Mouse (Mus musculus) layer of hippocampus, adult 11-12 months (tissue): ENCODE data around the gene Arid1a.
"Not testable (repeated sequence)": the region's sequence is repeated elsewhere in the genome, so short reads cannot be mapped to it uniquely, and the experiment has no call there.

Experiments
- DNase-seq: peaks from one replicate; pipeline ENCODE4 v3.0.0; 2022; ENCODE audit warnings: low spot score

Arid1a gene

DNA sequence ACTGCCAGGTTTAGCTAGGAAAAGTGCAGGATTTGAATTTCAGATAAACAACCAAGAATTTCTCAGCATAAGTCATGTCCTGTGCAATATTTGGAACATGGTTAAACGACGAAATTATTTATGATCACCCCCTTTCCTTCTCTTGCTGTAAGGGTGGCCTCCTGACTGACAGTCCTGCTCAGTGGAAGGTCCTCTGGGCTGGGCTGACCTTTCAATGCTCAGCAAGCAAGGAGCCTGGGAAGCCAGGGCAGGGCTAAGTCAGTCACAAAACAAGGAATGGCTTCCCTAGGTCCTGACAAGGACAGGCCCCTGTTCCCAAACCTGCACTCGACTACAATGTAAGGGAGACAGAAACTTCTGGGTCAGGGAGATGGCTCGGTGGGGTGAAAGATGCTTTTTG, 104.6 kb downstream of the Arid1a start:
- DNase-seq, result no peak

DNA sequence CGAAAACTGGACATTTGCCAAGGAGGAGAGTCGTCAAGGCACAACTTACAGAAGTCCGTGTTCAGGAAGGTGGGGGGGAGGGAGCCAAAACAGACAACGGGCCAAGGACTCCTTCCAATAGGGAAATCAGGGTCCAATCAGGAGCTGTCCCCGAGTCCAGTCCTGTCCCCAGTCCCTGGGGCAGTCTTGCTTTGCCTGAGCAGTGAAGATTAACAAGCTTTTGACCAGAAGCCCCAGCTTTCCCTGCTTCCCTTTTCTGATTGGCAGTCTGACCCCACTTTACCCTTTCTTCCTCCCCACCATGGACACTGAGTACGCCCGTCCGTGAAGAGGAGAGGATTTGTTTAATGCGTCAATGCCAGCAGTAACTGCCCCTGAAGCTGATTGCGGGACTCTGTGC, 105.1 kb downstream of the Arid1a start:
- DNase-seq, result no peak

DNA sequence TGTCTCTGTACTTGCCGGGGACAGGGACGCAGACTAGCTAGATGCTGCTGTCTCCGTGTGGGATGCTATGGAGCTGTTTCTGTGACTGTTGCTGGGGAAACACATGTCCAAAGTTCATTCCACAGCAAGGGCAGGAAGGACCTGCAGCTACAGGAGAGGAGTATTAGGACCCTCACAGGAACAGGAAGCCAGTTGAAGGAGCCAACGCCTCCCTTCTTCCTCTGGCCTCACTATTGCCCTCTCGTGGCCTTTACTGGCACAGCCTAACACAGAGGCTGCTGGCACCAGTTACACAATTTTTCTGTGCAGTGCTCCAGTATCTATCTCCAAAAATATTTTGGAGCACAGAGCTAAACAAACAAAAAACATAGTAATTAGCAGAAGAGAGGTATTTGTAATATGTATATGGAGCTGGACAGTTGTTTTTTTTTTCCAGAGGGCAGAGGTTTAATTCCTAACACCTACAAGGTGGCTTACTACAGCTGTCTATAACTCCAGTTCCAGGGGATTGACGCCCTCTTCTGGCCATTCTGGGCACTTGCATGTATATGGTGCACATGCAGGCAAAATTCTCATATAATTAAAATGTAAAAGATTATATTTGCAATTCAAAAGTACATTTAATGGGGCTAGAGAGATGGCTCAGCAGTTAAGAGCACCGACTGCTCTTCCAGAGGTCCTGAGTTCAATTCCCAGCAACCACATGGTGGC, 106.4 kb downstream of the Arid1a start, which contains the start of gene Zdhhc18:
TSS of gene Zdhhc18 (minus strand) at position 166 of the 711 bp plus-strand sequence.
- DNase-seq, result peak; percentile 84

DNA sequence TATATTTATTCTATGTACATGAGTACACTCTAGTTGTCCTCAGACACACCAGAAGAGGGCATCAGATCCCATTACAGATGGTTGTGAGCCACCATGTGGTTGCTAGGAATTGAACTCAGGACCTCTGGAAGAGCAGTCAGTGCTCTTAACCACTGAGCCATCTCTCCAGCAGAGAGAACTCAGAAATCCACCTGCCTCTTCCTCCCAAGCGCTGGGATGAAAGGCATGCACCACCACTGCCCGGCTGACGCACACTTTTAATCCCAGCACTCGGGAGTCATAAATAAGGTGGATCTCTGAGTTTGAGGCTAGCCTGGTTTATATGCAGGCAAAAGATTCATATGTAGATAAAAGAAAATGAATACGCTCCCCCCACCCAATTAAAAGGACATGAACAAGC, 107.1 kb downstream of the Arid1a start:
- not testable (repeated sequence) for DNase-seq

DNA sequence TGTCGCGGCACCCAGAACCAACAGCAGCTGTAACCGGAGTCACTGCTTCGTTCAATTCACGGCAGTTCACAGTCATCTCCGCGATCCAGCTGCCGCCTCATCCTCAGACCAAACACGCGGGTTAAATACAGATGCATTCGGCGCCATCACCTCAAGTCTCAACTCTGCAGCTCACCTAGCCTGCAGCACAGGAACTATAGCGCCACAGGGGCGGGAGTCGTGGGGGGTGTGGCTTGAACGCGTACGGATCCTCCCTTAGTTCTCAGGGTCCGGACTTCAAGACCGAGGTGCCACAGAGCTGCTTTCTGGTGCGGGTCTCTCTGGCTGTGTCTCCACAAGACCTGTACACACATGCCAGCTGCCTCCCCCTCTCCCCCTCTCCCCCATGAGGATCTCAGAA, 110.9 kb downstream of the Arid1a start:
- no peak for DNase-seq

DNA sequence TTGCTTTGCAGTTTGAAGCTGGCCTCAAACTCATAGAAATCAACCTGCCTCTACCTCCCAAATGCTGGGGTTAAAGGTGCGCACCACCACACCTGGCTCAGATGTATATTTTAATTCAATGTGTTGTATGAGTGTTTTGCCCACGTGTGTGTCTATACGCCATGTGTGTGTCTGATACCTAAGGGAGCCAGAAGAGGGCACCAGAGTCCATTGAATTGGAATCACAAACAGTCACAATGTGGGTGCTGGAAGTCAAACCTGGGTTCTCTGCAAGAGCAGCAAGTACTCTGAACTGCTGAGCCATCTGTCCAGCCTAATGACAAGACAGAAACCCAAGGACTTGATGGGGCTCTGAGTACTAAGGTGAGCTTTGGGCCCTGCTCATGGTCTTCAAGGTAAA, 111.4 kb downstream of the Arid1a start:
- DNase-seq, result no peak

DNA sequence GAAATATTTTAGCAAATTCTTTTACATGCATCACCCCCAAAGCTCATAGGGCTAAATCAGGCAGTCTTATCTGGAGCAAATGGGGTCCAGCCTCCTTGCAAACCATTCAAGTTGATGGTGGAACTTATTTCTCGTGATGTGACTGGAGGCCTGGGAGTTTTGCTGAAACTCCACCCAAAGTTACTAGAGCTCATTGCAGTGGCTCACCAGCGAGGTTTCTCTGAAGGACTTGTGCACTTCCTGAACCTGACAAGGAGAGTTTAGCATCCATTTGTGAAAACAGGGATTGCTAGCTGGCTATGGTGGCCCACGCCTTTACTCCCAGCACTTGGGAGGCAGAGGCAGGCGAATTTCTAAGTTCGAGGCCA, 122.5 kb downstream of the Arid1a start:
- DNase-seq, result no peak

DNA sequence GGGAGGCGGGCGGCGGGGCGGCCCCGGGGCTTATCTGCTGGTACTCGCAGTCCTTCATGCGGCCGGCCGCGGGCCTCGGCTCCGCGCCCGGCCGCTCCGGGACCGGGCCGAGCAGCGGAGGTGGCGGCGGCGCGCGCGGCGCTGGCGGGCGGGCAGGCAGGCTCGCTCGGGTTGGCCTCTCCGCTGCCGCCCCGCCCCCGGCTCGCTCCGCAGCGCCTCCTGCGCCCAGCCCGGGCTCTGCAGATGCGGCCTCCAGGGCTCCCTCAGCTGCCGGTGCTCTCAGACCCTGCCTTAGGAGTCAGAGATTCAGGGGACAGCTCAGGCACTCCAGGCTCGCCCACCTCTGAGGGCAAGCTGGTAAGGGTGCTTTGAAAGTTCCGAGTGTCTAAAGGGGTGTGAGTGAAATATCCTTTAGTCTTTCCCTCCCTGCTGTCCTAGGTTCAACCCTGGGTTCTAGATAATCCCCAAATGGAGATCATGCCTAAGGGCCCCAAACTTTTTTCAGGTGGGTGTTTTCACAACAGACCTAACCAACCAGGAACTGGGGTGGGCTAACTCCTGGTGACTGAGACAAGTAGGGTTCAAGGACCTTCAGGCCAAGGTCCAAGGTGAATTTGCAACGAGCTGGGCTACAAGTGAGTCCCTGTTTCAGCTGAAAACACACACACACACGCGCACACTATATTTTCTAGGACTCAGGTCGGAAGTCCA, 123.1 kb downstream of the Arid1a start:
- DNase-seq, result peak; percentile 89

DNA sequence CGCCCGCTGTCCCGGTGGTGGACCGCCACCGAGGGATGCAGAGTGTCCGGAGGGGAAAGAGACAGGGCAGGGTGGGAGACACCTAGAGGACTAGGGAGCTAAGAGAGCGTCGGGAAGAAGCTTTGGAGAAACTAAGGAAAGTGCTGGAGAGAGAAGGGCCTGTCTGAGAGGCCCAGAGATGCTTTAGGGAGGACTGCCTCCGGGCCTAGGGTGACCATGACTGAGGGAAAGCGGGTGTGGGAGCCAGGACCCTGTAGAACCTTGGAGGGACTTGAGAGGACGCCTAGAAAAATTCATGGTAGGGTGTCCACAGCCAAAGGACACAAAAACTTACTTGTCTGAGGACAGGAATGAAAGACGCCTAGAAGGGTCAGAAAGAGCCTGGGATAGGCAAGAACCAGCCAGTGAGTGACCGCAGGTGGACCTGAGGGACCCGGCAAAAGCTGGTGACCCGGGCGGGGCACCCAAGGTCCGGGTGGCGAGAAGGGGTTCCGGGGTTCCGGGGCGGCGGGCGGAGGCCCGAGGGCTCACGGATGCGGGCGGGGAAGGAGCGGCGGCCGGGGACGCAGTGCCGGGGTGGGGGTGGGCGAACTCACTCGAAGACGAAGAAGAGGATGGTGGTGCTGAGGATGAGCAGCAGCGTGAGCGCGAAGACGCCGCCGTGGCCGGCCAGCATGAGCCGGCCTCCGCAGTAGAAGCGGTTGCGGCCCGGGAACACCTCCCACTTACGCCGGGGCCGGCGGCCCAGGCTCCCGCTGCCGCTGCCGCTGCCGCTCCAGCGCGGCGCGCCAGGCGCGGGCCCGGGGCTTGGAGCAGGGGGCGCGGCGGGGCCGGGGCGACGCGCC, 123.9 kb downstream of the Arid1a start:
- DNase-seq, result no peak

DNA sequence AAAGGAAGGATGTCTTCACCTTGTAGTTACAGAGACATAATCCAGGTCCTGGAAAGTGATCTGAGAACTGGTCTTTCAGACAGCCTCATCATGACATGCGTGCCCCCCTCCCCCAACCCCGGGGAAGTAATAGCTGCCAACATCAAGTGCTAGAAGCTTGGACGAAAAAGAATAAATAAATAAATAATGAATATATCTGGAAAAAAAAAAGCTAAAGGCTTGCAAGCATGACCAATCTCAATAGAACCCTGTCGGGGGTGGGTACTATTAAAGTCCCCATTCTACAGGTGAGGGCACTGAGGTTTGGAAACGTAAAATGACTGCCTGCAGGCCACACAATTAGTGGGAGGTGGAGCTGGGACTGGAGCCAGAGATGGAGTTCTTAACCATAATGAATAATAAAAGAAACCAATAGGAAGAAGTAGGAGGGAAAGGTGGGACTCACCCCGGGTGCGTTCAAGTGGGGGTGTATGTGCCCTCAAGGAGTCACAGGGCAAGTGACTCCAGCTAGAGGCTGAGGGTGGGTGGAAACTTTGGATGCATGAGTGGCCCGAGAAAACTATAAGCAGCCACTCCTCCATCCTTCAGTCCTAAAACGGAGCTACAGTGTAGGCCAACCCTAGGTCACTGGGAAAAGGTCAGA, 124.7 kb downstream of the Arid1a start:
- no peak for DNase-seq

DNA sequence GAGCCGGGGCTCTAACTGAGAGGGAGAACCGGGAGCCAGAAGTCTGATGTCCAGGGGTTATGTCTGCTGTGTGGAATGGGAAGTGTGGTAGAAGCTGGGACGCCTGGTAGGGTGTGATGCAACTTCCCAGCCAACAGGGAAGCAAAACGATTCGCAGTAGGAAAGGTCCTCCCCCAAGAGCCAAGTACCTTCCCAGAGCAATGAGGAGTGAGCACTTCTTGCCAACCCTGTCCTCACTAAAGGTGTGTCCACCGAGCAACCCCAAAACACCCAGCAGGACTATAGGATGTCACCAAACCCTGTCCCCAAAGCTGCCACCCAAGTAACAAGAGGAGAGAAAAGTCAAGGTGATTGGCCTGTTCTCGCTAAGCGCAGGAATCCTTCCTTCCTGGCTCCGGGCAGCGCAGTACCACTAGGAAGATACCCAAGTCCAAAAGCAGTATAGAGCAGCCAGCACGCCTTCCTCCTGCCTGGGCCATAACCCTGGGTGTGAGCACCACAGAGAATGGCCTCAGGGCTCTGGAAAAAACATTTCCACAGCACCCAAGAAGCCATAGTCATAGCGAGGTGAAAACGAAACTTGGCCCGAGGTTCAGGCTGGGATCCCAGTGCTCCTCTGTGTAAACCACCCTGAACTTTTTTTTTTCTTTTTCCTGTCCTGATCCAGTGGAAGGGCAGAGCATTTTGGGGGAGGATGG, 125.3 kb downstream of the Arid1a start:
- no peak for DNase-seq

DNA sequence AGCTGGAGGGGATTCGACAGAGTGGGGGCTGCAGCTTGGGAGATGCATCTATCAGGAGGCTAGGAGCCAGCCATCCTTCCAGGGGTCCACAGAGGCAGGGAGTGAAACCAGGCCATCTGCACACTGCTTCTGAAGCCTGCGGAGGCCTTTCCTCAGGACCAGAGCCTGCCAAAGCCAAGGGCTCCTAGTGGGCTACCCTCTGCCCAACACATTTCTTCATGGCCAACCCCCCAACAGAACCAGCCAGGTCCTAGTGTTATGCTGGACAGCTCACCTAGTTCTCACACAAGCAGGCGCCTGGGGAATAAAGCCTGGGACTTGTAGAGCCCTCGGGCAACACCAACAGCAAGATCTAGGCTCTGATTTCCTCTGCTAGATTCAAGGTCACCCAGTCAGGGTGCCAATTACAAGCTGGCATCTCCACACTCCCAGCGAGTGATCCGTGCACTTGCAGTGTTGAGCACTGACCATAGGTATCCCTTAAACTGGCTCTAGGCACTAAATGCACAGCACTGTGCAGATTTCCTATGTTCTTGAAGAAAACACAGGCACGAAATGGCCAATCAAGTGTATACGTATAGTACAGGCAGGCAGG, 126.1 kb downstream of the Arid1a start:
- no peak for DNase-seq

DNA sequence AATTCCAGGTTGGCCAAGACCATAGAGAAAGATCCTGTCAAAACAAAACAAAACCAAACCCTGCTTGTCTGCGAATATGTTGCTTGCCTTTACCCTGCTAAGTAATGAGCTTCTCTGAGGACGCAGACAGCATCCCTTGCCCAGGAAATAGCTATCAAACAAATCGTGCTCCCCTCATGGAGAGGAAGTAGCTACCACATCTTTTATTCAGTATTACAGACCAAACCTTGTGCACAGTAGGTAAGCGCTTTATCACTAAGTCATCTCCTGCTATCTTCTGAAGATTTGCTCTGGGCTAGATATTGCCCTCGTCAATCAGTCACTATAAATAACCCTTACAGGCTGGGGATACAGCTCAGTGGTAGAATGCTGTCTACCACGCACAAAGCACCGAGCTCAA, 127.4 kb downstream of the Arid1a start:
- no peak for DNase-seq
